Mouse (Mus musculus): ENCODE data around the gene Ddost. TPM values are rescaled to one million over a fixed set of nuclear protein-coding genes. Genes with fewer than 3 reads are reported as not detected.
A peak's percentile ranks its signal among the peaks of the same experiment; 100 is the strongest.

Ddost gene
- total RNA-seq, 2 experiments from 2014 or later, result 63.7 to 64.2 TPM

DNA sequence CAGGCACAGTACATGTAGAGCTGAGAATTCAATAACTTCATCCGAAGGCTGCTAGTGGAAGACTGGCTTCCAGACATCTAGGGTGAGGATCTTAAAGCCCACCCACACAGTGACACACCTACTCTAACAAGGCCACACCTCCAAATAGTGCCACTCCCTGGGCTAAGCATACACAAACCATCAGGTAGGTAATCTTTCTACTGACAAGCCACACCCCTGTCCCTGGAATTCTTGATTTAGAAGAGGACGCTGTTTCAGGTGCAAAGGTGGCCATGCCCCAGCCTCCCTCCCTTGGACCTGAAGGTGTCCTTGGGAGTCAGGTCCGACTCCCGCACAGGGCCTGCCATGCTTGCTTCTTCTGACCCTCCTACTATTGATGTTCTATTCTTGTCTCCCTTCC, 28.6 kb downstream of the Ddost start:
- intact Hi-C loops (cut with DNase I), result no loop called here
- DNase-seq, result no peak

DNA sequence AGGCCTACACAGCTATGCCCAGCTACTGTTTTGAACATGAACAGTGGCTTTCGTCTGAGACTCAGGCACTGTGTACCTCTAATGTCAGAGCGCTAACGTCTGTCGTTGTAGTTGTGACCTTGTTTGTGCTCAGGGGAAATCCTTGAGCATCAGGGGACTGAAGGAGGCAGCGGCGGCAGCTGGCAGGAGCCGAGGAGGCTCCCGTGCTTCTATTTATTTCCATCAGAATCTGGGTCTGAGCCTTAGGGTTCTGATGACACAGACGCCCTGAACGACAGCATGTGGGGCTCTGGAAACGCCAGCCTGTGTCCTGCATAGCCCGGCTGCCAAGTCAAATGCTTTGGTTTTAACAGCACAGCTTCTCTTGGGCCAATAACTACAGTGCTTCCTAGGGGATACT, 30.5 kb downstream of the Ddost start:
- intact Hi-C loops (cut with DNase I), result no loop called here

DNA sequence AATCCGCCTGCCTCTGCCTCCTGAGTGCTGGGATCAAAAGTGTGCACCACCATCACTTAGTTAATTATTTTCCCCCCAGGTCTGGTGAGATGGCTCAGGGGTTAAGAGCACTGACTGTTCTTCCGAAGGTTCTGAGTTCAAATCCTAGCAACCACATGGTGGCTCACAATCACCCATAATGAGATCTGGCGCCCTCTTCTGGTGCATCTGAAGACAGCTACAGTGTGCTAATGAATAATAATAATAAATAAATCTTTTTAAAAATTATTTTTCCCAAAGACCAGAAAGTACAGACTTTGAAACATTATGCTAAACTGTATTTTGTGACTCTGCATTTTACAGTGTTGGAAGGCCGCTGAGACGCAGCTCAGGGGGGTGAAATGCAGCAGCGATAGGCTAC, 31.1 kb downstream of the Ddost start:
- no peak for DNase-seq
- intact Hi-C loops (cut with DNase I), result no loop called here

More for the DNA sequence above, 30.5 kb downstream of the Ddost start:
- DNase-seq, result no peak

DNA sequence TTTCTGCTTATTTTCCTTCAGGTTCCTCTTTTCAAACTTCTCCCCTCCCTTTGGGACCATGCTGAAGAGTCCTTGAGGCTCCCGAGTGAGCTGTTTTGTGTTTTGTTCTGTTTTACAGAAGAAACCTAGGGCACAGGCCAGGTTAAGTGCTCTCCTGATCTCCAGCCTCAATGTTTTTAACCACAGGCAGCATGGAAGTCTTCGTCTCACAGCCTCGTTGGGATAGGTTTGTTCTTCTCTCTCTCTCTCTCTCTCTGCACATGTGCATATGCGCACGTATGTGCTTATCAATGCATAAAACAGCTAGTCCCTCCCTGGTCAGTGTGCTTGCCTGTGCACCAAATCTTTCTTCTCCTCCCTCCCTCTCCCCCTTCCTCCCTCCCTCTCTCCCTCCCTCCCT, 32.3 kb downstream of the Ddost start:
- intact Hi-C loops (cut with DNase I), result no loop called here
- no peak for DNase-seq

DNA sequence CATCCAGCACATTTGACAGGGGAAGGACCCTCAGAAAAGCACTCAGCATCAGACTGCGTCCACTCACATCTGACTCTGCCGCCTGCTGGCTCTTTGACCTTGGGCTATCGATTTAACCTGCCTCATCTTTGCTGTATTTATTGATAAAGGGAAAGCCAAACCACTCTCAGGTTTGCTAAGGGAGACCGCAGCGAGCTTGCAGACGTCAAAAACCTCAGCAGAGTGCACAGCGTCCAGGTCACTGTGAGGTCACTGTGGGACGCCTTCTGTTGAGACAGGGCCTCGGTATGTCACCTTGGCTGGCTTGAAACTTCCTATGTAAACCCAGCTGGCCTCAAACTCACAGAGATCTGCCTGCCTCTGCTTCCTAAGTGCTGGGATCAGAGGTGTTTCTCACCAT, 32.8 kb downstream of the Ddost start:
- no peak for DNase-seq
- intact Hi-C loops (cut with DNase I), result no loop called here

DNA sequence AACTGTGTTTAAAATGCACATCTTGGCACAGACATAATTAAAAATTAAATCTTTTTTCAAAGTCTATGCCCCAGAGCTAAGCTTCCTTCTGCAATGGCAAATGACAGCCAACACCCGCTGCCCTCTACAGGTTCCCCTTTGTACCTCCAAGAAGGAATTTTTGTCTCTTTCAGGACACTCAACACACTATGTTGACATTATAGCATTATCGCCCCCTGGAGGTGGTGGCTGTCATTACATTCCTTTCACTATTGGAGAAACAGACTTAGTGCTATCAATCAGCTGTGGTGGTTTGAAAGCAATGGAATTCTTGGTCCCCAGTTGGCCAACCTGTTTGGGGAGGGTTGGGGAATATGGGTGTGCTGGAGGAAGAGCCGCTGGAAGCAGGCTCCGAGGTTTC, 35.4 kb downstream of the Ddost start:
- intact Hi-C loops (cut with DNase I), result no loop called here
- DNase-seq, result peak in 1 of 2 experiments; percentile 53

DNA sequence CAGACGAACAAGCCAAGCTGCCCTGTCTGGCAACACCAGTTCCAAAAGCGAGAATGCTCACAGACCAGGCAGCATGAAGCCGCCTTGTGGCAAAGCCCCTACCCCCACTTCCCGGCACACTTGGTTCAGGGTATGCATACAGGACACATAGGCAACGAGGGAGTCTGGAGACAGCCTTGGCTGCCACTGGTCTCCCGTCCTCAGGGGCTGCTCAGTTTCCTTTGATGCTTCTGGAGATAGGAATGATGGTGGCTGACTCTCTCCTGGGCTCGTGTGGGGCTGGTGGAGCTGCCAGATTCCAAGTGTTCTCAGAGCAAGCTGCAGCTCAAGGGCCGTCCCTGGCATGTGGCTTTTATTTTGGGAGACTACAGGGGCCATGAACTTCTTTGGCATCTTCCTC, 36.9 kb downstream of the Ddost start:
- no peak for DNase-seq
- intact Hi-C loops (cut with DNase I), result no loop called here

DNA sequence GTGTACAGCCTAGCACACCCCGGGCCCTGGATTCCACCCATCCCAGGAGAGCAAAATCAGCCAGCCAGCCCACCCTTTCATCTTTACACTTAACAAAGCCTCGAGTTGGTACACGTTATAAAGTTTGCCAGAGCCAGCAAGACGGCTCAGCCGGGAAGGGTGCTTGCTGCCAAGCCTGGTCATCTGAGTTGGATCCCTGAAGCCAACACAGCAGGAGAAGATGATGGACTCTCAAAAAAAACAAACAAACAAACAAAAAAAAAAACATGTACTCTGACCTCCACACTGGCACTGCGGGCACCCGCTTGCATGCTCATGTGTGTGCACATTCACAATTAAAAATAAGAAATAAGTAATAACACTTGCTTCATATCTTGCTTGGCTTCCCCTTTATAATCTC, 37.5 kb downstream of the Ddost start:
- DNase-seq, result no peak
- intact Hi-C loops (cut with DNase I), result no loop called here

DNA sequence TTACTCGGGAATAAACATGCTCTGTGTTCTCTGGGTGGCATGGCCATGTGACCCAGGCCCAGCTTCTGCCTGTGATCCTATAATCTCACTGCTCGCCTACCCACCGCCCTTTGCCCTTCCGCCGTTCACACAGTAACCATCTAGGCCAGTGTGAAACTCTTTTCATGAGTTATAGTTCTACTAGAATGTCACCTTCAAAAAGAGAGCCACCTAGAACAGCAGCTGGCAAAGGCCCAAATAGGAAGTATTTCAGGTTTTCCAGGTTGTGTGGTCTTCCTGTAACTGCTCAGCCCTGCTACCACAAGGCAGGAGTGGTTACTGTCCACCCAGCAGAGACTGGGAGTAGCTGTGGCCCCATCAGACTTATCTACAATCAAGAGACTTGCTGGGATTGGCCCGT, 38.2 kb downstream of the Ddost start:
- intact Hi-C loops (cut with DNase I), result no loop called here
- no peak for DNase-seq

DNA sequence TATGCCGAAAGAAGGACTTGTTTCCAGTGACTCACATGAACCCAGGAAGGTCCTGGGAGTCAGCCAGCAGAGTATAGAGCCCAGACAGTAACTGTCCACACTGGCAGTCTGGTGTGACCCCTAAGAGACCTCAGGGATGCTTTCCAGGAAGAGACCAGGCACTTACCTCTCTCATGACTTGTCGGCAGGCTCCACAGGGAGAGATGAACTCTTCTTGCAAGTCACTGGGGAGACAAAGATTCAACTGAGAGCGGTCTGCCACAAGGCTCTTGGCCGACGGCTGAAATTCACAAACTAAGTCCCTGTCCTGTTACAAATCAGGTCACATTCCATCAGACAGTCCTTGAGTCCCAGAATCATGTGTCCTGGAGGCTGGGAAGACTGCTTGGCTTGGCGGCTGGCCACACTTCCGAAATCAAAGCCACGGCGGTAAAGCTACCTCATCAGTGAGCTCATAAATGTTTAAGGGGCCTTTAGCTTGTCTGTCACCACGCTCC, 38.9 kb downstream of the Ddost start:
- intact Hi-C loops (cut with DNase I), result no loop called here
- DNase-seq, result no peak

DNA sequence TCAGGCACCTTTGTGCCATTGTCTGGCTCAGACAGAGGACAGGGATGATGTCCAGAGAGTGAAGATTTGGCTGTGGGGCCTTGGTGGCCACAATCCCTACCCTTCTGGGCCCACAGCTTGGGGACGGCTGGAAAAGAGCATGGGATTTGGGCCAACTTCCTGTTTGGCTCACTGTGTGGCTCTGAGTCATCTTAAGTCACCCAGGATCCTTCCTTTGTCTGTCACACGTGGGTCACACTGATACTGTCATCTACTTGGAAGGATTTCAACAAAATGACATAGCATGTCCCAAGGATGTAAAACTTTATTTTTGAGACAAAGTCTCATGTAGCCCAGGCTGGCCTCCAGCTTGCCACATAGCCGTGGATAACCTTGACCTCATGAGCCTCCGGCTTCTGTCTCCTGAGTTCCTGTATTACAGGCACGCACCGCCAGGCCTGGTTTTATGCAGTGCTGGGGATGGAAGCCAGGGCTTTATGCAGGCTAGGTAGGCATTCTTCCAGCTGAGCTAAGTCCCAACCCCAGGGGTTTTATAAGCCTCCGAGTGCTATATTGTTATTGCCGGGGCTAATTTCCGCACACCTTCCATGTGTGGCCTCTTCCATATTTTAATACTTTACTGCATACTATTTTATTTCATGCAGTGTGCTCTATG, 40.5 kb downstream of the Ddost start:
- intact Hi-C loops (cut with DNase I), result no loop called here
- peak; percentile 41 to 43 for DNase-seq

DNA sequence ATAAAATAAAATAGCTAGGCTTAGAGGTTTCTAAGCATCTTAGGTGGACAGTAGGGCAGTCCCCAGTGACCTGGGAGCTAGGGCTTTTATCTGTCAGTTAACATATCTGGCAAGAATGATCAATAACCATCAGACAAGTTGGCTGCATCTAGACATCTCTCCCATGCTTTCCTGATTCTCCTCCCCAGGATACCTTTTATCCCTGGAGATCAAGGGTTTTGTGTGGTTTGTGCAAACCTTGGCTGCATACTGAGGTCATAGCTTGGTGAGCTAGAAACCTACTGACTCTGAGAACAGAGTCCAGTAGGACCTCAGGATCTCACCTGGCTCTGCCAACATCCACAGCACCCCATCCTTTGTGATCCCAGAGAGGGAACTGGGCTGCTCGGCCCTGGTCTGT, 42.8 kb downstream of the Ddost start:
- intact Hi-C loops (cut with DNase I), result no loop called here
- no peak for DNase-seq

DNA sequence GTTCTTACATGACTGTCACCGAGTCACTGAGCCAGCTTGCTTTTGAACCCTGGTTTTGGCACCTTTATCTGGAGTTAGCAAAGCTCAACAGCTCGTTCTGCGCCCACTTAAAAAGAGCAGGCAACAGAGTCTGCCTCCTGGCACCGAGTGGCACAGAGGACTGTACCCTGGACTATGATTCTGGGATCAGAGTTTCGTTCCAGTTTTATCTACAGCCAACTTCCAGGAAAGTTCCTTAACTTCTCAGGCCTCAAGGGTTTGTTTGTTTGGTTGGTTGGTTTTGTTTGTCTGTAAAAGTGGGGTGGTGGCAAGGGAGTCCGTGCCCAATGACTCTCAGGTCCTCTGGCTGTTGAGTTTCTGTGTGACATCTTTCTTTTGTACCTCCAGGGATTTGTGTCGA, 44.2 kb downstream of the Ddost start:
- no peak for DNase-seq
- intact Hi-C loops (cut with DNase I), result no loop called here

DNA sequence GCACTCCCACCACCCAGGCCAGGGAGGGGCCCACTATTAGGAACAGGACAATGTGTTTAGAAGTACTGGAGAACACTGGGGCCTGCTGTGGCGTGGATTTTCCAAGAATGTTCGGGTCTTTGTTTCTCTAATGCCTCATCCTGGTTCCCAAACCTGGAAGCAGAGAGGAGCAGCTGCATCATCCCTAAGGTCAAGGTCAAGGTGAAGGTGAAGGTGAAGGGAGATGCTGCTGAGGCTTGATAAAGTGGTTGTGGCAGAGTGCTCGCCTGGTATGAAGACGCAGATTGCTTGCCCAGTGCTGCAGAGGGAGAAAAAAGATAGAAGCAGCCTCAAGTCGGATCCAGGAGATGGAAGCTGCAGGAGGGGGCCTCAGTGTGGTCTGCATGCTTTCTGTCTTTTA, 47.3 kb downstream of the Ddost start:
- intact Hi-C loops (cut with DNase I), result no loop called here
- DNase-seq, result no peak

DNA sequence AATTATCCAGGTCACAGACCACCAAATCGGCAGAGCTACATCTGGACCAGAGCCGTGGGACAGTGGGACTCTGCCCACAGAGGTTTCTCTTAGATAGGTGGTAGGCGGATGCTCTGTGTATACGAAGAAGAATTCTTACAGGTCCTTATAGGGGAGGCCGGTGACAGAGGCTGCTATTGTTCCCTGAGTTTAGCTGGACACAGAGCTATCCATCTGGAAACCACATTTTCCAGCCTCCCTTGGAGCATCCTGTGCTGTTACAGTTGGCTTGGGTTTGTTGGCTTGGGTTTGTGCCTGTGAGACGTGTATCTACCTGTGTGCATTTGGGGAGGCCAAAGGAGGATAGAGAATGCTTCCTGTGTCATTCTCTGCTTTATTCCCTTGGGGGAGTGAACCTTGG, 48.2 kb downstream of the Ddost start:
- DNase-seq, result no peak
- intact Hi-C loops (cut with DNase I), result no loop called here

DNA sequence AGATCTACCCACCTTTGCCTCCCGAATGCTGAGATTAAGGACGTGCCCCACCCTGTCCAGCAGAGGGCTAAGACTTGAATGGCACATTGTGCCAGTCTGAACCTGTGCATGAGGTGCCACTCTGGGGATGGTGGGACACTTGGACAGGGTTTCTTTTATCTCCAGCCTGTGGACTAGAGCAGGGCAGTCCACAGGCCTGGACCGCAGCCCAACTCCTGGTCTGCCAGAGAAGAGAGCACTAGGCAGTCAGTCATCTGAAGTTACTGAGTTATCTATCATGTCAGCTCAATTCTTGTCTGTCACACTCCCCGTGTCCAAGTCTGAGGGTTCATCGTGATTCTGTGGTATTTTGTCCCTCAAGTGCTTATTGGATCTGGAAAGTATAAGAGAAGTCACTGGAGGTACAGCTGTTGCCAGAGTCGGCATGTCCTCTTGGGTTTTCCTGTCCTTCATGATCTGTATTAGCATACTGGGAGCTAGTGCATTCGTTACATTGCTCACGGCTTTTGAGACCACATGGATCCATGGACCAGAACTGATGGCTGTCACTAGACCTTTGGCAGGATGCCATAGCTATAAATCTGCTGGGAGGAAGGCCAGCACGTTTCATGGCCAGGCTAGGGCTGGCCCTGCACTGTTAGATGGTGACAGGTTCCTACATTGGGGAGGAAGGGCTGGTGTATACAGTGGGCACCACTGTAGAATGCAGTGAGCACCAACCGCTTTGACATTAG, 49.1 kb downstream of the Ddost start:
- DNase-seq, result no peak
- intact Hi-C loops (cut with DNase I), result no loop called here

DNA sequence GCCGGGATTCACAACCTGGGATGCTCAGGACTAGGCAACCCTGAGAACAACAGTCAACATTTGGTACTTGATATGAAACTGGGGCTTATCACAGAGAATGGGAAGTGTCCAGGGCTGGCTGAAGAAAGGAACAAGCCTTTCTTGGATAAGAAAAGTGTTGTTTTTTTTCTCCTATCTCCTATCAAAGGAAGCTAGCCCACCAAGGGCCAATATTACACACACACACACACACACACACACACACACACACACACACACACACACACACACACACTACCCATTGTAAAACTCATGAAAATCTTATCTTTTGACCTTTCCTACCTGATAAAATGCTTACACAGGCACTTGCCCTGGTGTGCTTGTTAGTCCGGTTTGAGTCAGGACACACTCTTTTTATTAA, 51.0 kb downstream of the Ddost start:
- intact Hi-C loops (cut with DNase I), result no loop called here
- no peak for DNase-seq

DNA sequence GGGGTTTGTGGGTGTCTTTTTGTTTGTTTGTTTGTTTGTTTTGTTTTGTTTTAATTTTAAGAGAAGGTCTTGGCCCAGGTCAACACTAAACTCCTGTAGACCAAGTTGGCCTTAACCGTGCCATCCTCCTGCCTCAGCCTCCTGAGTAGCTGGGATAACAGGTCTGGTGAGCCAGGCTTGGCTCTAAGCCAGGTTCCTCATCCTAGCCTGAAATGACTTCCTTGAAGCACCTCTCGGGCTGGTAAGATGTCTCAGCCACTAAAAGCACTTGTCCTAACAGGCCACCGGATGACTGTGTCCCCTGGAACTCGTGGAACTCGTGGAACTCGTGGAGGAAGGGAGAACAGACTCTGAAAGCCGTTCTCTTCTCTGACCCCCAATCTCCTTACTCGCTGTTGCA, 51.6 kb downstream of the Ddost start:
- DNase-seq, result no peak
- intact Hi-C loops (cut with DNase I), result no loop called here

DNA sequence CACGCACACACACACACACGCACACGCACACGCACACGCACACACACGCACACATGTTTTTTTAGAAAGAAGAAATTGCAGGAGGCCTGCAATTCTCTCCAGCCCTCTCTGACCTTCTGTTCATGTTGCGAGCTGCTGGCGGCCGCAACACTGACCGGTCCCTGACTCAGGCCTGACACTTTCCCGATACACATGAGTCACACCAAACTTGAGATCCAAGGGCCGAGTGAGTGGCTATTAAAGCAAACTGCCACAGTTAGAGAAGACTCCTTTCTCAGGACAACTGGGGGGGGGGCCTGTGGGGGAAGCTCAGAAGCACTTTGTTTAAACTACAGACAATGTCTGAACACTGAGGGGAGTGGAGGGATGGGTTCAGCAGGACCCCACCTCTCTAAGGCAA, 52.0 kb downstream of the Ddost start:
- intact Hi-C loops (cut with DNase I), result no loop called here
- no peak for DNase-seq

DNA sequence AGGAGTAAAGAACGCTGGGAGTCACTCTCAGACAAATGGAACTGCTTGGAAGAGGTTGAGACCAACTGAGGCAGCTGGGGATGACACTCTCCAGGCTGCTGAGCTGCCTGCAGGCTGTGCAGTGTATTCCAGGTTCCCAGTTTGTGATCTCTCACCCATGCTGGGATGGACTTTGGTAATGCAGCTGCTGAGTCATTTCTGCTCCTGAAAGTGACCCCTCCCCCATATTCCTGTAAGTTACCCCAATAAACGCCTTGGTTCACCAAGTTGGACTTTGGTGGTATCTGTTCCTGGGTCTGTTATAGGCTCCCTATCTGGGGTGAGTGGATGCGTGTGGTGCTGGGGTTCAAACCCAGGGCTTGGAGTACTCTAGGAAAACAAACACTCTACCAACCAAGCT, 53.6 kb downstream of the Ddost start:
- no peak for DNase-seq
- intact Hi-C loops (cut with DNase I), result no loop called here

DNA sequence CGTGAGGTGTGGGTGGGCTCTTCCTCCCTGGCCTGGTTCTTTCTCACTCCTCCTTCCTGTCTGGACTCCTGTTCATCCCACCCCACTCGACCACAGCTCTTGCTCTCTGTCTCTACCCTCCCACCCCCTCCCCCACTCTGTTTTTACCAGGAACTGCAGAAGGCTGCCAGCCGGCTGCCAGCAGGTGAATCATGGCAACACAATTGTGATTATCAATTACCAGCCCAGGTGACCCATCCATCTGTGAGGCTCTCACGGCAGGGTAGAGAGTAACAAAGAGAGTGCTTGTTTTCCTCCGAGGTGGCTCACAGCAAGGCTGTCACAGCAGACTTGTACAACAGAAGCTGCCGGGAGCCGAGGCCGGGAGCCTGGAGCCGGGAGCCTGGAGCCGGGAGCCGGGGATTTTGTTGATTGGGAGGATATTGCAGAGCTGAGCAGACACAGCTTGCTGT, 56.9 kb downstream of the Ddost start:
- intact Hi-C loops (cut with DNase I), result no loop called here
- DNase-seq, result no peak

Measured in heart, postnatal 36 days (tissue).